Mouse (Mus musculus): ENCODE results near the gene Gpr62. TPM values are rescaled to one million over a fixed set of nuclear protein-coding genes. Genes with fewer than 3 reads are reported as not detected.

Gene Gpr62
- total and polyA plus RNA-seq, 3 experiments = 0.04 to 0.11 TPM; not detected in 1

DNA sequence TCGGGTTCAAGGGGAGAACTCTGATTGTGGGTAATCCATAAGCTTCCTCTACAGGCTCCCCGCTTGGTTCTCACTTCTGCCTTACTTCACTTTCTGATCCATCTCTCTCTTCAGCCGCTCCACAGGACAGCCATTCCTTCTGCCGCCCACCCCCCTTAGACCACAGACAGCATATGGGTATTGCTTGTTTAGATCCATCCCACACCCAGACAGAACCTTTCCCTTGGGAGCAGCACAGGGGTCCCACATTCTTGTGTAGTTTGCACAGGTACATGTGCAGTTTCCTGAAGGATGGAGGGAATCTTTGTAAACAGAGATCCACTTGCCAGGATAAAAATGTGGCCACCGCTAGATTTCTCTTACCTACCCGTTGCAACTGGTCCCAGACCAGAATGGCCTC lies 13.4 kb downstream of the Gpr62 start:
- no peaks in the 10 kb centered on the region for H3K27me3 ChIP-seq (replicated peaks)

DNA sequence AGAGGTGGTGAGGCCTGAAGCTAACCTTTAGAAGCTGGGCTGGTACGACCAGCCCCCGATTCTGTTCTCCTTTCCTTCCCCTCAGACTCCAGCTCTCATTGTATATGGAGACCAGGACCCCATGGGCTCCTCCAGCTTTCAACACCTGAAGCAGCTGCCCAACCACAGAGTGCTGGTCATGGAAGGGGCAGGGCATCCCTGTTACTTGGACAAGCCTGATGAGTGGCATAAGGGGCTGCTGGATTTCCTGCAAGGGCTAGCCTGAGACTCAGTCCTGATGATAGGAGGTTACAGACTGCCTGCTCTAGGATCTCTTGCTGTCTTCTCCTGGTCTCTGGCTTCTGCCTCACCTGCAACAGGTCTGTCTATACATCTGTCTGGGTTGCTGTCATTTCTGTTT lies 13.8 kb downstream of the Gpr62 start:
- dilution Hi-C loops (cut with MboI; ENCODE audit: extremely low pct_ligation_motif_present, extremely low pct_unique_long_range_greater_than_20kb, low sequenced_read_pairs) (no loop called here), in situ Hi-C loops (cut with MboI; ENCODE audit: low pct_ligation_motif_present, low pct_unique_long_range_greater_than_20kb, low sequenced_read_pairs) (no loop called here)
- H3K4me2 ChIP-seq (ENCODE audit: insufficient read depth, low read depth, poor library complexity, severe bottlenecking) = no peak overlapping the region
- DNase-seq (ENCODE audit: extremely low read depth) = no peak
- no peaks in the 10 kb centered on the region for H3K27me3 ChIP-seq (replicated peaks)
- H3K4me1 ChIP-seq (ENCODE audit: control insufficient read depth in 1 of 2, insufficient read depth in 2 of 2) = peaks cover 27 to 64% of the 10 kb centered on the region in 2 experiments
- no peak overlapping the region for H3K4me3 ChIP-seq (replicated peaks in 1 of 3; ENCODE audit: low read depth in 2 of 3, low read length in 2 of 3, poor library complexity in 1 of 3)
- peaks cover 0 to 33% of the 10 kb centered on the region in 2 experiments for H3K36me3 ChIP-seq (replicated peaks in 1 of 2; ENCODE audit: control insufficient read depth in 1 of 2, insufficient read depth in 1 of 2, low read length in 1 of 2)
- H3K9me3 ChIP-seq (replicated peaks; ENCODE audit: low read length) = no peaks in the 10 kb centered on the region
- no peak overlapping the region for H3K9ac ChIP-seq (ENCODE audit: insufficient read depth, low read depth)
- H3K27ac ChIP-seq (ENCODE audit: insufficient read depth, low read depth) = no peak overlapping the region
- no peaks in the 10 kb centered on the region for H3K79me2 ChIP-seq (replicated peaks; ENCODE audit: control insufficient read depth, extremely low read depth, insufficient read depth, poor library complexity, severe bottlenecking)
- TF ChIP-seq POLR2A (IDR thresholded peaks at IDR 0.05; ENCODE audit: low read depth, low read length) (no peak), CTCF (conservative IDR thresholded peaks at IDR 0.05 in 1 of 2, IDR thresholded peaks at IDR 0.05 in 1 of 2; ENCODE audit: low read depth in 2 of 2, low read length in 2 of 2) (no peak), ZNF384 (IDR thresholded peaks at IDR 0.05; ENCODE audit: low read depth, low read length) (no peak), TCF12 (IDR thresholded peaks at IDR 0.05; ENCODE audit: low read depth, low read length) (no peak), MXI1 (IDR thresholded peaks at IDR 0.05; ENCODE audit: low read depth, low read length) (no peak), MAZ (IDR thresholded peaks at IDR 0.05; ENCODE audit: low read depth, low read length) (no peak), GABPA (IDR thresholded peaks at IDR 0.05; ENCODE audit: insufficient replicate concordance, low read depth, low read length) (no peak), POLR2AphosphoS2 (IDR thresholded peaks at IDR 0.05; ENCODE audit: low read depth, low read length) (no peak), MAFK (IDR thresholded peaks at IDR 0.05; ENCODE audit: insufficient replicate concordance, low read length) (no peak), RCOR1 (conservative IDR thresholded peaks at IDR 0.05; ENCODE audit: low read depth, low read length) (no peak), JUND (conservative IDR thresholded peaks at IDR 0.05; ENCODE audit: low read depth, low read length) (no peak), JUN (IDR thresholded peaks at IDR 0.05; ENCODE audit: insufficient read depth, low read depth, low read length) (no peak), ZC3H11A (IDR thresholded peaks at IDR 0.05; ENCODE audit: low read depth, low read length) (no peak), UBTF (IDR thresholded peaks at IDR 0.05; ENCODE audit: low read depth, low read length) (no peak), CHD1 (IDR thresholded peaks at IDR 0.05; ENCODE audit: low read depth, low read length) (no peak), RAD21 (IDR thresholded peaks at IDR 0.05; ENCODE audit: low read depth, low read length) (no peak), MAX (IDR thresholded peaks at IDR 0.05; ENCODE audit: low read length) (no peak), TBP (conservative IDR thresholded peaks at IDR 0.05; ENCODE audit: low read depth, low read length) (no peak), USF1 (IDR thresholded peaks at IDR 0.05; ENCODE audit: low read depth, low read length) (no peak)

More for the DNA sequence above, 13.4 kb downstream of the Gpr62 start:
- Histone ChIP-seq H3K79me2 (replicated peaks; ENCODE audit: control insufficient read depth, extremely low read depth, insufficient read depth, poor library complexity, severe bottlenecking) (no peaks in the 10 kb centered on the region), H3K4me3 (replicated peaks in 1 of 3; ENCODE audit: low read depth in 2 of 3, low read length in 2 of 3, poor library complexity in 1 of 3) (peak overlapping the region in 1 of 3 experiments; percentile 71), H3K9me3 (replicated peaks; ENCODE audit: low read length) (no peaks in the 10 kb centered on the region), H3K4me1 (ENCODE audit: control insufficient read depth in 1 of 2, insufficient read depth in 2 of 2) (peaks cover 29 to 67% of the 10 kb centered on the region in 2 experiments), H3K4me2 (ENCODE audit: insufficient read depth, low read depth, poor library complexity, severe bottlenecking) (no peak overlapping the region), H3K36me3 (replicated peaks in 1 of 2; ENCODE audit: control insufficient read depth in 1 of 2, insufficient read depth in 1 of 2, low read length in 1 of 2) (peaks cover 0 to 38% of the 10 kb centered on the region in 2 experiments), H3K27ac (ENCODE audit: insufficient read depth, low read depth) (no peak overlapping the region), H3K9ac (ENCODE audit: insufficient read depth, low read depth) (no peak overlapping the region)
- TF ChIP-seq ZC3H11A (IDR thresholded peaks at IDR 0.05; ENCODE audit: low read depth, low read length) (no peak), CHD2 (IDR thresholded peaks at IDR 0.05; ENCODE audit: low read length) (no peak), SIN3A (IDR thresholded peaks at IDR 0.05; ENCODE audit: low read length) (no peak), NRF1 (IDR thresholded peaks at IDR 0.05; ENCODE audit: low read depth, low read length) (no peak), NELFE (IDR thresholded peaks at IDR 0.05; ENCODE audit: low read depth, low read length) (no peak), HCFC1 (IDR thresholded peaks at IDR 0.05; ENCODE audit: low read depth, low read length) (no peak), MAZ (IDR thresholded peaks at IDR 0.05; ENCODE audit: low read depth, low read length) (no peak), IRF4 (IDR thresholded peaks at IDR 0.05; ENCODE audit: low read depth, low read length) (no peak), RCOR1 (conservative IDR thresholded peaks at IDR 0.05; ENCODE audit: low read depth, low read length) (no peak), MXI1 (IDR thresholded peaks at IDR 0.05; ENCODE audit: low read depth, low read length) (no peak), TCF12 (IDR thresholded peaks at IDR 0.05; ENCODE audit: low read depth, low read length) (no peak), ZMIZ1 (IDR thresholded peaks at IDR 0.05; ENCODE audit: low read depth, low read length) (no peak)
- dilution Hi-C loops (cut with MboI; ENCODE audit: extremely low pct_ligation_motif_present, extremely low pct_unique_long_range_greater_than_20kb, low sequenced_read_pairs) (no loop called here), in situ Hi-C loops (cut with MboI; ENCODE audit: low pct_ligation_motif_present, low pct_unique_long_range_greater_than_20kb, low sequenced_read_pairs) (no loop called here)
- DNase-seq (ENCODE audit: extremely low read depth) = no peak

Measured in CH12.LX (cell line).